Mouse (Mus musculus): ENCODE results near the gene Socs7. TPM values are rescaled to one million over a fixed set of nuclear protein-coding genes. Genes with fewer than 3 reads are reported as not detected.
A peak's percentile ranks its signal among the peaks of the same experiment; 100 is the strongest.

The Socs7 gene
- total RNA-seq, 2 experiments from 2014 or later = 87.3 to 94.1 TPM

DNA sequence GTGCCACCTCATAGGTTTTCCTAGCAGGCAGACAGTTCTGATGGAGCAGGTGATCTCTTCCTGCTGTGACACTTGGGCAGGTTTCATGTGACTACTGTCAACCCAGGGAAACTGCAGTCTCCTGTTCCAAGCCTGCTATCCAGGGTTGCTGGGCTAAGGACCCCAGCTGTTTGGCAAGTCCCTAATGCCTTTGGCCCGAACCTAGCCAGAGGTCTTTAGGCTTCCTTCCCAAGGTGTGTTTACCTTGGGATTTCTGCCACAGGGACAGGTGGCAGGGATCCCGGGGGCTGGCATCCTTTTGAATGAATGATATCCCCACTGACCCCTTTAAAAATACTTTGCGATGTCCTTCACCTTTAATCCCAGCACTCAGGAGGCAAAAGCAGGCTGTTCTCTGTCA lies 45.1 kb downstream of the Socs7 start:
- intact Hi-C loops (cut with DNase I) = loop anchor here (5.0 kb wide), 1 partner anchor 220 kb away; the partner anchor contains the start of gene Epop
- no peak for DNase-seq (ENCODE audit: low spot score in 2 of 2)

DNA sequence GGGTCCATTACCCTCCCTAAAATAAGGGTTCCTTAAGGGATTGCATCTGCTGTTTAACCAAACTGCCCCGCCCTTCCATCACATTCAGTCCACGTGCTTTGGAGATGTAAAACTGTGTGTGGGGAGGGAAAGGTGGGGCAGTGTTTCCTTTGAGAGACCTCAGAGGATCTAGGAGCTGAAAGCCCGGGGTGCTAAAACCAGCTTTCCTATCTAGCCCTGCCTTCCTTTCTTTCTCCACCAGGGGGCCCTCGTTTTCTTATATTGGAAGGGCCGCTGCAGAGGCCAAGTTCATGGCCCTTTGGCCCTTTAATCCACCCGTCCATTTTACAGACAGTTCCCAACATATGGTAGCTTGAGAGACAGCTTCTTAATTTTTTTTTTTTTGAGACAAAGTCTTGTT lies 45.8 kb downstream of the Socs7 start:
- peak; percentile 68 to 75 for DNase-seq (ENCODE audit: low spot score in 2 of 2)
- intact Hi-C loops (cut with DNase I) = loop anchor here (2.0 to 5.0 kb wide), 2 partner anchors 61 to 219 kb away; partner anchors contain the start of gene Epop

DNA sequence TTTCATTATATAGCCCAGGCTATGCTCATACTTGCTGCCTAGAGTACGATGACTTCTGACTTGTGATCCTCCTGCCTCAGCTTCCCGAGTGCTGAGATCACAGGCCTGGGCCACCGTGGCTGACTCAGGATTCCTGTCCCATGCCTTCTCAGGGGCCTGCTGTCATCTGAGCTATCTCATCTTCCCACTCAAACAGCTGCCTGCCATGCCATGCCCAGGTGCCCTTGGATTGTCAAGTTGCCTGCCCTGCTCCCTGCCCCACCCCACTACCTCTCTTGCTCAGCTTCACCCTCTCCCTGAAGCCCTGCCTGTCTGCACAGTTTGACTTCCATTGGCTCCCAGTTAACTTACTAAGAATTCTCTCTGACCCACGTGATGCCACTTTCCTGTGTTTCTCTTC lies 48.6 kb downstream of the Socs7 start:
- no peak for DNase-seq (ENCODE audit: low spot score in 2 of 2)
- intact Hi-C loops (cut with DNase I) = no loop called here

DNA sequence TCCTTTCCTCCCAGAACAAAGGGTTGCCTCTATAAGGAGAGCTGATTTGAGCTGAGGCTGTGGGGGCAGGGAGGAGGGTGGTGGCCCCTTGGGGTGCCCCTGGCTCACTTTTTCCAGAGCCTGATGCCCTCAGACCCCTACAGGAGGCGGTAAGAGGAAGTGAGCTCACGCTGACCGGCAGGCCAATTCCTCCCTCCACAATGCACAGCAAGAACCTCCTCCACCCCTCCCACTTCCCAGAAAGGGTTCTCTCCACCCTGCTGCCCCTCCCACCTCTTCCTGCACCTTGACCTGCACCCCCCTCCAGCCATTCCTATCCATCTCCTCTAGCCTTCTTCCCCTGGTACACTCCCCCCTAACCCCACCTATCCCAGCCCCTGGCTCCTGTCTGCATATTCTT lies 49.8 kb downstream of the Socs7 start:
- DNase-seq (ENCODE audit: low spot score in 2 of 2) = no peak
- intact Hi-C loops (cut with DNase I) = no loop called here

DNA sequence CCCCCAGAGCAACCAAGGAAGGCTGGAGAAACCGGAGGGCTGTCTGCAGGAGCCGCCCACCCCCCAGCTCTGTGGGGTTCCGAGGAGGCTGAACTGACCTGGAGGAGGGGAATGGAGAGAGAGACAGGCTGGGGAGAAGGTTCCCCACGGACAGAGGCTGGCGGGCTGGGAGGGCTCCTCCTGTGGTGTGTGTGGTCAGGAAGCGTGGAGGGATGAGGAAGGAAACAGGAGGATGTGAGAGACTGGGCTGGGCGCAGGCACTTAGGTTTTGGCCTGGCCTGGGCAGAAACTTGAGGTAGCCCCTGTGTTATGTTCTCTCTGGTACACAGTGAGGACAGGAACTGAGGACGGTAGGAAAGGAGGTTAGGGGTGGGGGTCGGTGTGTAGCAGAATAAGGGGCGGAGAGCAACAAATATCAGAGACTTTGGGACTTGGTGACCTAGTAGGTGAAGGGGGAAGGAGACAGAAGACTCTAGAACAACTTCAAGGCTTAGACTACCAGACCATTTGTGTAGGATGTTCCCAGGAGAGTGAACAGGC lies 50.5 kb downstream of the Socs7 start:
- no peak for DNase-seq (ENCODE audit: low spot score in 2 of 2)
- intact Hi-C loops (cut with DNase I) = no loop called here

DNA sequence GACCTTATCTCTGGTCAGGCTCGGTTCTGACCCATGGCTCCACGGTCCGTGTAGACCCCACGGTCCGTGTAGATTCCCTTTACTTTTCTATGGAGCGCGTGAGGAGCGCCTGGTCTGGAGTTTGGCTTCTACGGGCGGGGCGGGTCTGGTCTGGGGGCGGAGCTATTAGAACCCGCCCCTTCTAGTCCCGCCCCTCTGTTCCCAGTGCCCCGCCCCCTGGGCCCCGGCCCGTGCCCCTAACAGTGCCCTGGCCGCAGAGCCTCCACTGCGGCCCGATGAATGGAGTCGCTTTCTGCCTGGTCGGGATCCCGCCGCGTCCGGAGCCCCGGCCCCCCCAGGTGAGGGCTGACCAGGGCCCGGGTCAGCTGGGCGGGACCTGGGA lies 53.0 kb downstream of the Socs7 start, which contains the start of gene Arhgap23:
Gene Arhgap23 (plus strand): TSS at position 204 of the 382 bp plus-strand sequence.
- intact Hi-C loops (cut with DNase I) = no loop called here
- no peak for DNase-seq (ENCODE audit: low spot score in 2 of 2)

DNA sequence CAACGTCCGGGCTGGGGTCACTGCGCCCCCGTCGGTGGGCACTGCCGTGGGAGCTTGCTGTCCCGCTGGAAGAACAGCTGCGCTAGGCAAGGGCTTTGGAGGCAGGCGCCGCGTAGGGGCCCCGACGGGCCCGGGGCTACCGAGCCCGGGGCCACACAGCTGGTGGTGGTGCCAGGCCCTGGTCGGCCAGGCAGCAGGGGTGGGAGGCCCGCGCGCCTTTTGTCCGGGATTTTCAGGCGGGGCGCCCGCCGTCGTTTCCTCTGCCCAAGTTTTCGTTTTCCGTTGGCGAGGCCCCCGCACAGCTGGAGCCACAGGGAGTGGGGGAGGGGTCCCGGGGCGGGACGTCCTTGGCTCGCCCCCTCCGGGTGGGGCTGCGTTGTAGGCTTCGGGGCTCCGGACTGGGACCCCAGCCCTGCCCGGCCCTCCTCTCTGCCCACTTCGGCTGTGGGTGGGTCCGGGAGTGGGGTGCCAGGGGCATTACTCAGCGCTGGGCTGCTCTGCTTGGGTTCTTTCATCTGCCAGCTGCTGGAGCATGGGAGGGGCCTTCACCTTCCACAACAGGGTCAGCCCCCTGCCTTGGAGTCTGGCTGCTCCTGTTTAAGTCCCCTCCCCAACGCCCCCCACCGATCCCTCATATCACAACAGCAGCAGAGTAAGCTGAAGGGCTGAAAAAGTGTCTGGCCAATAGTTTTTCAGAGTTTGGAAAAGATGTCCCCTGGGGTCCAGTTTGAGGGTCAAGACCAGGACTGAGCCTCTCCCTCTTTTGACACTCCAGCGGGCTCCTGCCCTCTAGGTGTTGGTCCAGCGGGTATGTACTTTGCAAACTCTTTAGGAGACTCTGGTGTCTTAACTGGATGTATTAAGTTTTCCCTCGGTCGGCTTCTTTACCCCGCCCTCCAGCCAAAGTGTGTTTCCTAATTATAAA lies 53.6 kb downstream of the Socs7 start:
- intact Hi-C loops (cut with DNase I) = no loop called here
- no peak for DNase-seq (ENCODE audit: low spot score in 2 of 2)

DNA sequence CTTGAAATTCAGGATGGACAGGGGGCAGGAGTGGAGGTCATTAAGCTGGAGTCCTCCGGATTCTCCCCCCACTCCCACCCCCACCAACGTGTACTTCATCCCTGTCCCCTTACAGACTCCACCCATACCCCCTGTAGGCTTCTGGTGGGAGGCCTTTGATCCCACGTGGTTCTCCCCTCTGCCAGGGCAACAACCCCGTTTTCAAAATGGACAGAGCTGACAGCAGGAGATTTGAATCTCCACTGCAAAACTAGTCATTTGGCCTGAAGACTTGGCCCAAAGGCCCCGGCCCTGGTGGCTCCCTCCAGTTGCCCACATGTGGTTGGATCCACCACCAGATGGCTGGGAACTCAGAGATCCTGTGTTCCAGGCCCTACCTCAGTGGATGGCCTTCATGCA lies 54.3 kb downstream of the Socs7 start:
- intact Hi-C loops (cut with DNase I) = no loop called here
- DNase-seq (ENCODE audit: low spot score in 2 of 2) = no peak

DNA sequence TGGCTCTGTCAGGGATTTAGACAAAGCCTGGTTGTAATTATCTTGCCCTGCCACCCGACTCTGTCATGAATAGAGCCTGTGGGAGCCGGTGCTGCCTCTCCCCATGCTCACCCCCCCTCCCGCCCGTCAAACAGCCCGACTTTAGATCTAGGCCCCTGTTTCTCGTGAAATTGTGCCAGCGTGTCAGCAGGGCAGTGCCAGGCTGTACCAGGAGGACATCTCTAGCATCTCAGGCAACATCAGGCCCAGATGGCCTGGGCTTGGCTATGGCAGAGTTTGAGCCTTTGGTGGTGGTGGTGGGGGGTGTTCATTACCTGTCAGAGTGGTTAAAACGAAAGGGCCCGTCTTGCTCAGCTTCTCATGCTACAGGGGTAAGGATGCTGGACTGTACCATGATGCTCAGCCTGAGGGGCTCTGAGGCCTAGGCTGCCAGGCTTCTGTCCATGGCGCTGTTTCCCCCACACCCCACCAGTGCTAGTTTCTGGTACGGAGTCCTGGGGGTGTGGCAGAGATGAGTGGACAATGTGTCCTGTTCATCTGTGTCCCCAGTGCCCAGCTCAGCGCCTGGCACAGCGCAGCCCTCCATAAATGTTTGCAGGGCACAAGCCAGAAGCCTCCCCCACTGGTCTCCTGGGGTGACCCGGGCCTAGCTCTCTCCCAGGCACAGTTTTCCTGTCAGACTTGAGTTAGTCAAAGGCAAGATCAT lies 56.6 kb downstream of the Socs7 start:
- intact Hi-C loops (cut with DNase I) = no loop called here
- DNase-seq (ENCODE audit: low spot score in 2 of 2) = peak in 1 of 2 experiments; percentile 47

DNA sequence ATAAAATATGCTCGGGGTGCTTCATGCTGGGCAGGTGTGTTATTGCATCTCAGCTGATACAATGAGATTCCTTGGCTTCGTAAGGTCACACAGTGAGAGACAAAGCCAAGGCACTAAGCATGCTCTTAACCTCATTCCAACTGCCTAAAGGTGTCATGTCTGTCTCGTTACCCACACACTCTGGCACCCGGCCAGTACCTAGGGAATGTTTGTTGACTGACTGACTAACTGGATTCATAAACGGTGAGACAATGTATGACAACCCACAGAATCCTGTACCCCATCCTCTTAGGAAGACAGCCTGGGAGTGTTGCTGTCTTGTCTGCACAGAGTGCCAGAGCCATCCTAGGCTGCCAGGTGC lies 57.2 kb downstream of the Socs7 start:
- DNase-seq (ENCODE audit: low spot score in 2 of 2) = no peak
- intact Hi-C loops (cut with DNase I) = no loop called here

DNA sequence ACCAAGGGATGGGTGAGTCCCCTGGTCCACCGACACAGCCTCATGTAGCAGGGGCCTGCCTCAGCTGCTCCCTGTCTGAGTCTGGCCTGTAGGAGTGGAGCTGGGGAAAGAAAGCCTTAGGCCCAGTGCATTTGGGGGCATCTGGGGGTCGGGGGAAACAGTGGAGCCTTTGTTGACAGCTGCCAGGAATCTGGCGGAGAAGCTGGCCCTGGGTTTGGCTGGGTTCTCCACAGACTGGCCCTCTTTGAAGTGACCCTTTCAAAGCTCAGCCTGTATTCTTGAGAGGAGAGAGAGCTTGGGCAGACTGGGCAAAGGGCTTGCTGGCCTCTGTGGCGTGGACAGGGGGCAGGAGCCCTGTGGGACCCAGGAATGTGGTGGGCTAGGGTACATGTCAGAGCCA lies 60.2 kb downstream of the Socs7 start:
- intact Hi-C loops (cut with DNase I) = no loop called here
- DNase-seq (ENCODE audit: low spot score in 2 of 2) = peak in 1 of 2 experiments; percentile 61

DNA sequence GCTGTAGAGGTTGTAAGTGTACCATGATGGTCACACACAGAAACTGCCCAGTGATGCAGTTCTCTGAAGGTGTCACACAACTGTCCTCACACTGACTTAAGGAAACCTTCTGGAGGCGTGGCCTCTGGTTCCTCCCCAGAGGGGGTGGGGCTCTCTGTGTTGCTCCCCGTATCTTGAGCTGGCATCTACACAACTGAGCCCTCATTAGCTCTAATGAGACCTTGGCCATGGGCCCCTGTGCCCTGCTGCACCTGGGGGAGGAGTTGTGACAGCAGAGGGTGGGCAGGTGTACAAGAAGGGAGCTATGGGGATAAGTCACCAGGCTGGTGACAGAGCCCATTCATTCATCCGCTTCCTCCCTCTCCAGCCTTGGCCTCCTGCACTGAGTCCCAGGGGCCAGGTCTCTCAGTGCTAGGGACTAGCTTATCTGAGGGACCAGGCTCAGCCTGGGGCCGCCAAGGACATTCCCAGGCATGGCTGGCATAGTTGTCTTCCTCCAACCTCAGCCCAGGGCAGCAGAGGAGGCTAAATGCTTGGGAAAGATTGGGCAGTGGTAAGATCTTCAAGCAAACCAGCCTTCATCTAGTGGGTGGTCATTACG lies 61.8 kb downstream of the Socs7 start:
- intact Hi-C loops (cut with DNase I) = no loop called here
- DNase-seq (ENCODE audit: low spot score in 2 of 2) = no peak

DNA sequence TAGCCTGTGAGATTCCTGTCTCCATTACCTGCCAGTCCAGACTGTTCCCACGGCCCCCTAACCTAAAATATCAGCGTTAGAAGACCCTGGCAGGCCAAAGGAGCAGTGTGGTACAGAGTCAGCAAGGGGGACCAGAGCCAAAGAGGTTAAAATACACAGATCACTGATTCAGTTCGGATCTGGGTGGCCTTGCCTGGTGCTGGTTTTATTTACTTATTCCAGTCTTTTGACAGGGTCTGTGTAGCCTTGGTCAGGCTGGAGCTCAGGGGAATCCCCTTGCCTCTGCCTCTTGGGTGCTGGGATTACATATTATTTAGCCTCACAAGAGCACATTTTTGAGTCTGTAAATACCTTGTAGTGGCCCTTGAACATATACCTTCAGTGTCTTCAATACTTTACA lies 62.5 kb downstream of the Socs7 start:
- intact Hi-C loops (cut with DNase I) = no loop called here

DNA sequence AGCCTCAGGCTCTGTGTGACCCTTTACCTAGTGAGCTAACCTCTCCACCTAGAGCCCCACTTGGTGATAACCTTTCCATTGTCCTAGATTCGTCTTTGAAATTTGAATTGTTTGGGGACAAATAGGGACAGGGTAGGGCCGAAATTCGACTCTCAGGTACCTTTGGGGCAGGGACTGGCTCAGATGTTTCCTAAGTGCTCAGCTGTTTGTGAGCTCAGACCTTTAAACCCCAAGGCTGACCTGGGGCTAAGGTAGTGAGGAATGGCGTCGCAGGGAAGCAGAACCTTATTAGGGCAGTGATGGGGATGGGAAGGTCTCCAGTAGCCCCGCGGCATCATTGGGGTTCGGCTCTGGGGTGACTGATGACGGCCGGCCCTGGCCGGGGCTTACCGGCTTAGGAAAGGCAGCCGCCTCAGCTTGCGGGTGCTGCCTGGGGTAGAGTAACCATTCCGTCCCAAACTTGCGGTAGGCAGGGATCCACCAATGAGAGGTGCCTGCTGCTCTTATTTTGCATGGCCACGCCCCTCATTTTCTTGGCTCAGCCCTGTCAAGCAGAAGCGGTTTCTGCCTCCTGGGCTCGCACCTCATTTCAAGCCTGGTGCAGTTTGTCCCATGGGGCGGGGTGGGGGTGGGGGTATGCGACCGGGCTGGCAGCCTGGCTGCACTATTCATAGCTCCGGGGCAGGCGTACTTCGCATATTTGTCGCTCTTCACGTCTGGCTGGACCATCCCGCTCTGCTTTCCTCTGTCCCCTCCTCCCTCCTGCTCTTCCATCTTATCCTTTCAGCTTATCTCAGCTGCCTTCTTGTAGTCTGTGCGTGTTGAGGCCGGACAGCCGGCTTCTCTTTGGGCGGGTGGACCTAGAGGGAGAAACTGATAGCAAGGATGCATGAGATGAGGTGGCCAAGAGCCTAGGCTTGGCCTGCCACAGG lies 65.7 kb downstream of the Socs7 start:
- peak; percentile 61 to 83 for DNase-seq (ENCODE audit: low spot score in 2 of 2)
- intact Hi-C loops (cut with DNase I) = no loop called here

More for the DNA sequence above, 62.5 kb downstream of the Socs7 start:
- no peak for DNase-seq (ENCODE audit: low spot score in 2 of 2)

DNA sequence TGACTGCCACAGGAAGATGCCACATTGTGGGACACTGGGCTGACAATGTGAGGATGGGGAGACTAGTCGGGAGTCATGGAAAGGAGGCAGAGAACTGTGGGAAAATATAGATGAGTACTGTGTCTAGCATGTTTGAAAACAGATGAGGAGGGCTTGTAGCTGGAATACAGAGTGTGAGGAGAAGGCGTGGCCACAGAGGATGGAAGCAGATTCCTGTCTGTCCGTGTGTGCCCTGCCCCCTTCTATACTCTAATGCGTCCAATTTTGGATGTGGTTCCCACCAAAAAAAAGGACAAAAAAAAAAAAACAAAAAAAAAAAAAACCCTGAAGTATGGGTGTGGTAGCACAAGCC lies 66.4 kb downstream of the Socs7 start:
- DNase-seq (ENCODE audit: low spot score in 2 of 2) = no peak
- intact Hi-C loops (cut with DNase I) = no loop called here

DNA sequence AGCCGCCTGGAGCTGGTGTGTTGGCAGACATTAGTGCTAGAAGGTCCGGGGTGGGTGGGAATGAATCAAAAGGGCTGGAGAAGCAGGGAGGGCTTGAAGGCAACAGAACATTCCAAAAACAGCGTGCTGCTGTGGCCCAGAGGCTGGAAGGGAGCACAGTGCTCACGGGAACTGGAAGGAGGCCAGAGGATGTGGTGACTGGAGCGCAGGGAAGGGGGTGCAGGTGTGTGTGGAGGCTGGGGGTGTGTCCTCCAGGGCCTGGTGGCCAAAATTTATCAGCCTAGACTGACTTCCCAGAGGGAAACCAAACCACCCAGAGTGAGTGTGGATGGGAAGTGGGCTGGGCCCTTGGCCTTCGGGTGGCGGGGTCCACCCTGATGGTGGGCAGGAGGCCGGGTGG lies 67.3 kb downstream of the Socs7 start:
- intact Hi-C loops (cut with DNase I) = no loop called here
- no peak for DNase-seq (ENCODE audit: low spot score in 2 of 2)

DNA sequence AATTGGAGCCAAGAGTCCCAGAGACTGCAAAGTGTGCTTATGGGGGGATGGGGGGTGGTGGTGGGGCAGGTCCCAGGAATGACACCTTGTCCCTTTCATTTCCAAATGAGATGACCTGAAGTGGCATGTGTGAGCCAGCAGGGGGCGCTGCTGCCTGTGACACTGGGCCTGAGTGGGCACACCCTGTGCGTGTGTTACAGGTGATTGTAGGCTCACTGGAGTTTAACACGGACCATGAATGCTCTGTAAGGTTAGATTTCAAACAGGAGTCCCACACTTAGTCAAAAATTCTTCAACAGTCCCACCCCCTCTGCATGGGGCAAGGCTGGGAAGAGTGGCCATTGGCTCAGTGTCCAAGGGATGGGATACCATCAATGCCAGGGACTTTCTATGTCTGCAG lies 69.7 kb downstream of the Socs7 start:
- intact Hi-C loops (cut with DNase I) = loop anchor here (2.0 kb wide), 1 partner anchor 37 kb away; no protein-coding TSS in a partner anchor
- DNase-seq (ENCODE audit: low spot score in 2 of 2) = peak in 1 of 2 experiments; percentile 50

DNA sequence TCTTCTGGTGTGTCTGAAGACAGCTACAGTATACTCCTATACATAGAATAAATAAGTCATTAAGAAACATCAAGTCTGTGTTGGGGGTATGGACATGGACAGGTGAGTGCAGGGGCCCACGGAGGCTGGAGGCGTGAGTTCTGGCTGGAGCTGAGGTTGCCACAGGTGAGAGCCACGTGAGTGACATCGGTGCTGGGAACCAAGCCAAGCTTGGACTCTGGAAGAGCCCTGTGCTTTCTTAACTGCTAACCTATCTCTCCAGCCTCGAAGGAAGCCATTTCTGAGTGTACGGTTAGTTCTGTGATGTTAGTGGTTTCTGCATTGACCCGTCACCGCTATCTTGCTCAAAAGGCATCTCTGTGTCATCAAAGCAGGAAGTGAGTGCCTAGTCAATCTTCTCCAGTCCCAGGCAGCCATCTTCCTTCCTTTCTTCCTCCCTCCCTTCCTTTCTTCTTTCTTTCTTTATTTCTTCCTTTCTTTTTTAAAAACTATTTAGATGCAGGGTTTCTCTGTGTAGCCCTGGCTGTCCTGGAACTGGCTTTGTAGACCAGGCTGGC lies 70.7 kb downstream of the Socs7 start:
- intact Hi-C loops (cut with DNase I) = loop anchor here (2.0 kb wide), 1 partner anchor 36 kb away; no protein-coding TSS in a partner anchor

DNA sequence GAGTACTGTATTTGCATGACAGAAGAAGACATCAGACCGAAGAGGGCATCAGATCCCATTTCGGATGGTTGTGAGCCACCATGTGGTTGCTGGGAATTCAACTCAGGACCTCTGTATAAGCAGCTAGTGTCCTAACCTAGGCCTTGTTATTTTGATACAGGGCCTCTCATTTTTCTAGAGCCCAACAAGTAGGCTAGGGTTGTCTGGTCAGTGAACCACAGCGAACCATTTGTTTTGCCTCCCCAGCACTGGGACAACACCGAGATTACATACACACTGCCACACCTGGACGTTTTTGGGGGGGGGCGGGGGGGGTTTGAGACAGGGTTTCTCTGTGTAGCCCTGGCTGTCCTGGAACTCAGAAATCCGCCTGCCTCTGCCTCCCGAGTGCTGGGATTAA lies 71.8 kb downstream of the Socs7 start:
- intact Hi-C loops (cut with DNase I) = no loop called here
- DNase-seq (ENCODE audit: low spot score in 2 of 2) = no peak

More for the DNA sequence above, 70.7 kb downstream of the Socs7 start:
- DNase-seq (ENCODE audit: low spot score in 2 of 2) = no peak
